Mouse (Mus musculus): ENCODE measurements around the gene Amotl2. TPM values are rescaled to one million over a fixed set of nuclear protein-coding genes. Genes with fewer than 3 reads are reported as not detected.
A peak's percentile ranks its signal among the peaks of the same experiment; 100 is the strongest.
"Not testable (repeated sequence)": the region's sequence is repeated elsewhere in the genome, so short reads cannot be mapped to it uniquely, and the experiment has no call there.

Gene Amotl2
- total RNA-seq, 2 experiments from 2014 or later, result 73.0 to 202 TPM

- DNase-seq (ENCODE audit: low spot score in 2 of 2), result no peak
Measured at GRCm38 (mm10) chr9:102733459-102733858, 17.0 kb downstream of the Amotl2 start.

GRCm38 (mm10) chr9:102733999-102734738, 17.7 kb downstream of the Amotl2 start:
- DNase-seq (ENCODE audit: low spot score in 2 of 2), result no peak

- DNase-seq (ENCODE audit: low spot score in 2 of 2), result peak in 1 of 2 experiments; percentile 4
Measured at GRCm38 (mm10) chr9:102734739-102735075, 18.2 kb downstream of the Amotl2 start.

- DNase-seq (ENCODE audit: low spot score in 2 of 2), result no peak
Measured at GRCm38 (mm10) chr9:102735231-102735630, 18.8 kb downstream of the Amotl2 start.

- DNase-seq (ENCODE audit: low spot score in 2 of 2), result no peak
Measured at GRCm38 (mm10) chr9:102735996-102736395, 19.5 kb downstream of the Amotl2 start.

- DNase-seq (ENCODE audit: low spot score in 2 of 2), result no peak
Measured at GRCm38 (mm10) chr9:102737405-102737804, 20.9 kb downstream of the Amotl2 start.

- DNase-seq (ENCODE audit: low spot score in 2 of 2), result no peak
Measured at GRCm38 (mm10) chr9:102746753-102747152, 30.3 kb downstream of the Amotl2 start.

- DNase-seq (ENCODE audit: low spot score in 2 of 2), result no peak
Measured at GRCm38 (mm10) chr9:102747902-102748301, 31.4 kb downstream of the Amotl2 start.

GRCm38 (mm10) chr9:102749216-102749615, 32.7 kb downstream of the Amotl2 start:
- DNase-seq (ENCODE audit: low spot score in 2 of 2), result no peak

- no peak for DNase-seq (ENCODE audit: low spot score in 2 of 2)
Measured at GRCm38 (mm10) chr9:102751632-102752303, 35.3 kb downstream of the Amotl2 start.

GRCm38 (mm10) chr9:102753299-102753698, 36.8 kb downstream of the Amotl2 start:
- no peak for DNase-seq (ENCODE audit: low spot score in 2 of 2)

GRCm38 (mm10) chr9:102755161-102755560, 38.7 kb downstream of the Amotl2 start:
- no peak for DNase-seq (ENCODE audit: low spot score in 2 of 2)

- no peak for DNase-seq (ENCODE audit: low spot score in 2 of 2)
Measured at GRCm38 (mm10) chr9:102755591-102756270, 39.3 kb downstream of the Amotl2 start.

- no peak for DNase-seq (ENCODE audit: low spot score in 2 of 2)
Measured at GRCm38 (mm10) chr9:102756352-102756751, 39.9 kb downstream of the Amotl2 start.

- no peak for DNase-seq (ENCODE audit: low spot score in 2 of 2)
Measured at GRCm38 (mm10) chr9:102758851-102759250, 42.4 kb downstream of the Amotl2 start.

- no peak for DNase-seq (ENCODE audit: low spot score in 2 of 2)
Measured at GRCm38 (mm10) chr9:102759581-102760001, 43.1 kb downstream of the Amotl2 start.

- DNase-seq (ENCODE audit: low spot score in 2 of 2), result no peak
Measured at GRCm38 (mm10) chr9:102761599-102761998, 45.1 kb downstream of the Amotl2 start.

GRCm38 (mm10) chr9:102762836-102763235, 46.4 kb downstream of the Amotl2 start:
- DNase-seq (ENCODE audit: low spot score in 2 of 2), result no peak

GRCm38 (mm10) chr9:102763520-102763919, 47.0 kb downstream of the Amotl2 start:
- no peak for DNase-seq (ENCODE audit: low spot score in 2 of 2)

- DNase-seq (ENCODE audit: low spot score in 2 of 2), result not testable (repeated sequence)
Measured at GRCm38 (mm10) chr9:102764540-102764939, 48.1 kb downstream of the Amotl2 start.

GRCm38 (mm10) chr9:102766741-102767140, 50.3 kb downstream of the Amotl2 start:
- no peak for DNase-seq (ENCODE audit: low spot score in 2 of 2)

- no peak for DNase-seq (ENCODE audit: low spot score in 2 of 2)
Measured at GRCm38 (mm10) chr9:102769257-102769656, 52.8 kb downstream of the Amotl2 start.

All from adrenal gland, adult 18-20 months (tissue).